Mouse (Mus musculus): ENCODE results near the gene Stt3b.

Gene Stt3b

GRCm38 (mm10) chr9:115271556-115271955, 38.7 kb downstream of the Stt3b start:
- DNase-seq (ENCODE audit: low spot score) = no peak

GRCm38 (mm10) chr9:115261896-115262295, 48.3 kb downstream of the Stt3b start:
- no peak for DNase-seq (ENCODE audit: low spot score)

- DNase-seq (ENCODE audit: low spot score) = no peak
Observed at GRCm38 (mm10) chr9:115261456-115261855, 48.8 kb downstream of the Stt3b start.

GRCm38 (mm10) chr9:115260464-115260863, 49.8 kb downstream of the Stt3b start:
- DNase-seq (ENCODE audit: low spot score) = no peak

GRCm38 (mm10) chr9:115259866-115260265, 50.4 kb downstream of the Stt3b start:
- no peak for DNase-seq (ENCODE audit: low spot score)

- DNase-seq (ENCODE audit: low spot score) = no peak
Observed at GRCm38 (mm10) chr9:115257733-115258286, 52.4 kb downstream of the Stt3b start.

GRCm38 (mm10) chr9:115249145-115249544, 61.1 kb downstream of the Stt3b start:
- no peak for DNase-seq (ENCODE audit: low spot score)

- DNase-seq (ENCODE audit: low spot score) = no peak
Observed at GRCm38 (mm10) chr9:115245092-115245491, 65.1 kb downstream of the Stt3b start.

GRCm38 (mm10) chr9:115243630-115244029, 66.6 kb downstream of the Stt3b start:
- DNase-seq (ENCODE audit: low spot score) = no peak

- DNase-seq (ENCODE audit: low spot score) = no peak
Observed at GRCm38 (mm10) chr9:115239861-115240260, 70.4 kb downstream of the Stt3b start.

- no peak for DNase-seq (ENCODE audit: low spot score)
Observed at GRCm38 (mm10) chr9:115237943-115238342, 72.3 kb downstream of the Stt3b start.

GRCm38 (mm10) chr9:115236352-115236841, 73.8 kb downstream of the Stt3b start:
- DNase-seq (ENCODE audit: low spot score) = no peak

GRCm38 (mm10) chr9:115234561-115234960, 75.7 kb downstream of the Stt3b start:
- no peak for DNase-seq (ENCODE audit: low spot score)

GRCm38 (mm10) chr9:115233721-115234120, 76.5 kb downstream of the Stt3b start:
- DNase-seq (ENCODE audit: low spot score) = no peak

GRCm38 (mm10) chr9:115231476-115231875, 78.7 kb downstream of the Stt3b start:
- no peak for DNase-seq (ENCODE audit: low spot score)

GRCm38 (mm10) chr9:115230141-115230540, 80.1 kb downstream of the Stt3b start:
- DNase-seq (ENCODE audit: low spot score) = no peak

- DNase-seq (ENCODE audit: low spot score) = no peak
Observed at GRCm38 (mm10) chr9:115229676-115230075, 80.5 kb downstream of the Stt3b start.

GRCm38 (mm10) chr9:115229145-115229544, 81.1 kb downstream of the Stt3b start:
- no peak for DNase-seq (ENCODE audit: low spot score)

- DNase-seq (ENCODE audit: low spot score) = no peak
Observed at GRCm38 (mm10) chr9:115224744-115225354, 85.4 kb downstream of the Stt3b start.

- no peak for DNase-seq (ENCODE audit: low spot score)
Observed at GRCm38 (mm10) chr9:115221265-115221664, 89.0 kb downstream of the Stt3b start.

- peak; percentile 26 for DNase-seq (ENCODE audit: low spot score)
Observed at GRCm38 (mm10) chr9:115220466-115220865, 89.8 kb downstream of the Stt3b start.

- DNase-seq (ENCODE audit: low spot score) = no peak
Observed at GRCm38 (mm10) chr9:115217984-115218383, 92.2 kb downstream of the Stt3b start.

- no peak for DNase-seq (ENCODE audit: low spot score)
Observed at GRCm38 (mm10) chr9:115215830-115216701, 94.2 kb downstream of the Stt3b start.
